Mouse (Mus musculus) heart, postnatal 0 days (tissue): ENCODE measurements around the gene Rbms3. TPM values are rescaled to one million over a fixed set of nuclear protein-coding genes. Genes with fewer than 3 reads are reported as not detected.

Source experiments
- ATAC-seq: fragments of 200-750 bp; cut with Nextera tagmentation; 2 replicates; pipeline ENCODE4 v1.8.0; 2017; ENCODE audit warnings: low read depth, moderate number of reproducible peaks, moderate library complexity; ENCODE audit not compliant: insufficient read depth
- DNase-seq: peaks from one replicate; pipeline ENCODE4 v3.0.0-alpha.2; 2016; ENCODE audit warnings: low spot score
- H3K27ac ChIP-seq: fragments of 300-500 bp; sonication (generic); 2 replicates; pipeline ENCODE4 v1.5.1; 2014; ENCODE audit warnings: low read depth, mild to moderate bottlenecking
- H3K27me3 ChIP-seq: fragments of 300-500 bp; sonication (generic); 2 replicates; pipeline ENCODE4 v1.6.1; 2014; ENCODE audit warnings: low read length, mixed read lengths; ENCODE audit not compliant: control insufficient read depth, insufficient read depth
- H3K36me3 ChIP-seq: fragments of 300-500 bp; sonication (generic); replicated peaks from 2 replicates; pipeline ENCODE4 v1.6.1; 2014; ENCODE audit warnings: low read length, mixed read lengths; ENCODE audit not compliant: control insufficient read depth, insufficient read depth
- H3K4me1 ChIP-seq: fragments of 300-500 bp; sonication (generic); 2 replicates; pipeline ENCODE4 v1.6.1; 2014; ENCODE audit warnings: antibody characterized with exemption; ENCODE audit not compliant: control insufficient read depth, insufficient read depth
- H3K4me2 ChIP-seq: fragments of 300-500 bp; sonication (generic); 2 replicates; pipeline ENCODE4 v1.6.1; 2014; ENCODE audit warnings: low read depth, mild to moderate bottlenecking, low read length, moderate library complexity
- H3K4me3 ChIP-seq: fragments of 300-500 bp; sonication (generic); 2 replicates; pipeline ENCODE4 v1.5.1; 2014; ENCODE audit warnings: low read depth, low read length
- H3K9ac ChIP-seq: fragments of 300-500 bp; sonication (generic); replicated peaks from 2 replicates; pipeline ENCODE4 v1.6.1; 2014; ENCODE audit warnings: low read depth, low read length, mixed read lengths
- H3K9me3 ChIP-seq: fragments of 300-500 bp; sonication (generic); replicated peaks from 2 replicates; pipeline ENCODE4 v1.6.1; 2016; ENCODE audit warnings: low read length; ENCODE audit not compliant: control insufficient read depth
- CTCF ChIP-seq: IDR thresholded peaks from 2 replicates; pipeline ENCODE4 v1.5.1; 2016; ENCODE audit warnings: antibody characterized with exemption, control low read depth, low read depth
- EP300 ChIP-seq: IDR thresholded peaks from 2 replicates; pipeline ENCODE4 v1.6.1; 2016; ENCODE audit warnings: antibody characterized with exemption, low read depth
- WGBS: fragments of 180-500 bp; shearing (Covaris S2); extraction: QIAGEN DNeasy Blood & Tissue Kit; methylation state at CpG from one replicate; pipeline ENCODE4 v1.1.7; 2014; 5-methylcytosine and 5-hydroxymethylcytosine counted together
- polyA plus RNA-seq: library from polyadenylated mRNA; unstranded; fragments of >200 nt; fragmentation: Nextera tagmentation; extraction: Ambion mirVana; gene quantifications from 2 replicates; pipeline ENCODE4 v1.2.1, GENCODE M21; 2015
- total RNA-seq: library from RNA; depleted of rRNA; stranded (reverse); fragments of >200 nt; gene quantifications from 2 replicates; pipeline ENCODE4 v1.2.3, GENCODE M21; 2014; ENCODE audit warnings: low replicate concordance

Gene Rbms3
- total and polyA plus RNA-seq, 2 experiments from 2014 or later, result 18.2 to 75.3 TPM

DNA sequence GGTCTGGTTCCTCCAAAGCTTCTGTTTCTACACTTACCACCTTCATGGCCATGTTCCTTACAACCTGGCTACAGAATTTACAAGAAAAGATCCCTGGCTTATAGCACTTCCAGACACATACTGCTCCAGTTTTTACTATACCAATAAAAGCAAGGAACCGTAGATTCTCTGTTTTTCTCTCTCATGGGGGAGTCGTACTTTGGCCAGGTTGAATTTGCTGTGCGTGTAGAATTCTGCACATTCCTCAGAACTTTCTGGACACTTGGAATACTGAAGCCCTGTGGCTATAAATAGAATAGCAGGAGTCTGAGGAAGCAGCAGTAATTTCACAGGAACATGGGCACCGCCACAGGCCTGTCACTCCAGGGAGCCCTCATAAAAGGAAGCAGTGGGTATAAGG lies 766.1 kb downstream of the Rbms3 start:
- Histone ChIP-seq H3K27ac (peak overlapping the region; percentile 38), H3K4me1 (peaks cover 8% of the 10 kb centered on the region; the same call in 1 of the 2 replicates), H3K27me3 (no peaks in the 10 kb centered on the region), H3K4me3 (no peak overlapping the region), H3K36me3 (no peaks in the 10 kb centered on the region), H3K9me3 (no peaks in the 10 kb centered on the region), H3K4me2 (no peak overlapping the region), H3K9ac (no peak overlapping the region)
- TF ChIP-seq EP300 (no peak), CTCF (no peak)
- WGBS, result 18% methylated on average over 4 of the region's 4 CpGs
- peak; percentile 64 for DNase-seq
- ATAC-seq, result no peak

GRCm38 (mm10) chr9:116862341-116862740 lies 767.4 kb downstream of the Rbms3 start:
- 94% methylated on average over 3 of the region's 3 CpGs for WGBS
- ATAC-seq, result no peak
- H3K27me3 ChIP-seq, result no peaks in the 10 kb centered on the region
- no peak overlapping the region for H3K4me2 ChIP-seq
- H3K4me3 ChIP-seq, result no peak overlapping the region
- no peak overlapping the region for H3K9ac ChIP-seq
- TF ChIP-seq CTCF (no peak), EP300 (no peak)
- no peak overlapping the region for H3K27ac ChIP-seq
- H3K4me1 ChIP-seq, result peaks cover 8% of the 10 kb centered on the region; the same call in 1 of the 2 replicates
- H3K9me3 ChIP-seq, result no peaks in the 10 kb centered on the region
- H3K36me3 ChIP-seq, result no peaks in the 10 kb centered on the region
- DNase-seq, result no peak

DNA sequence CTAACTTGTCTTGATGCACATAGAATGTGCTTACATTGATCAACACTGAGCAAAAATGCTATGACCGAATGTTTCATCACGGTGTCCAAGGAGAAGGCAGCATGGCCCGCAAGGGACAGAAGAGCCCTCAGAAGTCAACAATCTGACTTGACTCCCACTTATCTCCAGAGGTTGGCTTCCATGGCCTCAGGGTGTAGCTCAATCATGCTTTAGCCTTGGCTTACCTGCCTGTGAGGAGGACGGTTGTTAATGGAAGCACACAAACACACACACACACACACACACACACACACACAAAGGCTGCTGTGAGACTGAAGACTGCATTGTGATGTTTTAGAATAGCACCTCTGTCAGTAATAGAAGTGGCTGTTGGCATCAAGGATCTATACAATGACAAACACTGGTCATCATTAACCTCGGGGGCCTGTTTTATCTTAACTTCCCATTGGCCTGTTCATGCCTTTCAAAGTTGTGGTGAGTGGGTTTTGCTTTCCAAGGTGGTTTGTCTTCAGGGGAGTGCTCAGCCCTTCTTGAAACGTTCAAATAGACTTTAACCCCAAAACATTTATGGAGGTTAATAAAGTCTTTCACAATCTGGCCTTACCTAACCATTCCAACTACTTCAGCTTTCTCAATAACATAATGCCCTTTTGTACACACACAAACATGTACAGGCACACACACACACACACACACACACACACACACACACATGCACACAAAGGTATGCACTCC lies 771.7 kb downstream of the Rbms3 start:
- H3K4me1 ChIP-seq, result no peaks in the 10 kb centered on the region
- no peak overlapping the region for H3K9ac ChIP-seq
- no peak overlapping the region for H3K27ac ChIP-seq
- TF ChIP-seq CTCF (no peak), EP300 (no peak)
- H3K4me2 ChIP-seq, result no peak overlapping the region
- no peaks in the 10 kb centered on the region for H3K9me3 ChIP-seq
- no peaks in the 10 kb centered on the region for H3K27me3 ChIP-seq
- DNase-seq, result no peak
- H3K4me3 ChIP-seq, result no peak overlapping the region
- no peaks in the 10 kb centered on the region for H3K36me3 ChIP-seq
- no peak for ATAC-seq
- WGBS, result 86% methylated on average over 6 of the region's 6 CpGs

DNA sequence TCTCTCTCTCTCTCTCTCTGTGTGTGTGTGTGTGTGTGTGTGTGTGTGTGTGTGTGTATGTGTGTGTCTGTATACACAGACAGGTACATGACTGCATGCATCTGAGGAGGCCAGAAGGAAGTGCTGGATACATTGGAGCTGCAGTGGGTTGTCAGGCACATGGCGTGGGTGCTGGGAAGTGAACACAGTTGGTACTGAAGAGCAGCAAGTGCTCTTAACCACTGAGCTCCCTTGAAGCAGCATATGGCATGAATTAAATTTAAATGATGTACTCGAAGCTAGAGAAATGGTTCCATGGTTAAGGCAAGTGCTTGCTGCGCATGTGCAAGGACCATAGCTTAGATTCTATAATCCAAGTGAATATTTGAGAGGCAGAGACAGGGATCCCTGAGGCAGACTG lies 772.6 kb downstream of the Rbms3 start:
- TF ChIP-seq CTCF (no peak), EP300 (no peak)
- Histone ChIP-seq H3K27me3 (no peaks in the 10 kb centered on the region), H3K9me3 (no peaks in the 10 kb centered on the region), H3K9ac (no peak overlapping the region), H3K36me3 (no peaks in the 10 kb centered on the region), H3K27ac (no peak overlapping the region), H3K4me2 (no peak overlapping the region), H3K4me1 (no peaks in the 10 kb centered on the region), H3K4me3 (no peak overlapping the region)
- ATAC-seq, result no peak; the same call in 1 of the 2 replicates
- DNase-seq, result no peak
- 89% methylated on average over 3 of the region's 3 CpGs for WGBS

DNA sequence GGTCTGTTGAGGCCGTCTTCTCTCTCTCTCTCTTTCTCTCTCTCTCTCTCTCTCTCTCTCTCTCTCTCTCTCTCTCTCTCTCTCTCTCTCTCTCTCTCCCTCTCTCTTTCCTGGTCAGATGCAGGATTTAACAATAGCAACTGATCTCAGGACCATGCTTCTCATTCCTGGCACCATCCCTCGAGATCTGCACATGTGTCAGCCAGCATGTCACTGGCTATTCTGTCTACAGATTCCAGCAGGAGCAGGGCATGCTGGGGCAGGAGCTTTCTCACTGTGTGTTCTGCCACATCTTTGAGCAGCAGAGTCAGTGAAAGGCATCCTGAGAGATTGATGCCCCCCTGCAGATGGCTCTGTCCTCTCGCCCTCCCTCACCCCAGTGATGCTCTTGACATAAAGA lies 774.0 kb downstream of the Rbms3 start:
- no peaks in the 10 kb centered on the region for H3K4me1 ChIP-seq
- H3K27ac ChIP-seq, result no peak overlapping the region
- no peak overlapping the region for H3K4me2 ChIP-seq
- ATAC-seq (peak; percentile 92), DNase-seq (peak; percentile 66)
- TF ChIP-seq EP300, result no peak
- H3K9me3 ChIP-seq, result no peaks in the 10 kb centered on the region
- H3K9ac ChIP-seq, result no peak overlapping the region
- no peaks in the 10 kb centered on the region for H3K27me3 ChIP-seq
- 42% methylated on average over 3 of the region's 3 CpGs for WGBS
- H3K36me3 ChIP-seq, result no peaks in the 10 kb centered on the region
- no peak overlapping the region for H3K4me3 ChIP-seq

DNA sequence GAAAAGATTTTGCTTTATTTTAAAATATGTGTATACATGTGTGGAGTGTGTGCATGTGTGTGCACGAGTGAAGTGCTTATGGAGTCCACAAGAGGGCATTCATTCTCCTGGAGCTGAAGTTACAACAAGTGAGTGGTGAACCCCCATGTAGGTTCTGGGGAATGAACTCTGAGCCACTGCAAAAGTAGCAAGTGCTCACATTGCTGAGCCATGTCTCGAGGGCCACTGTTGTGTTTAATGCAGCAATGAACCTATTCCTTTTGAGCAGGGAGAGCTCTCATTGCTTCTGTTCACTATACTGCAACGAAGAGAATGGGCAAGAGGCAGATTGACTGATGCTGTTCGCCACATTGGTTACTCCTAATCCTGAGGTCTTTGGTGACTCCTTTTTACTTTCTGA lies 780.8 kb downstream of the Rbms3 start:
- 87% methylated on average over 4 of the region's 4 CpGs for WGBS
- TF ChIP-seq CTCF (no peak), EP300 (no peak)
- Histone ChIP-seq H3K27ac (no peak overlapping the region), H3K4me1 (peaks cover 3% of the 10 kb centered on the region; the same call in 1 of the 2 replicates), H3K4me2 (no peak overlapping the region), H3K27me3 (no peaks in the 10 kb centered on the region), H3K36me3 (no peaks in the 10 kb centered on the region), H3K9me3 (no peaks in the 10 kb centered on the region), H3K4me3 (no peak overlapping the region), H3K9ac (no peak overlapping the region)
- ATAC-seq (no peak), DNase-seq (no peak)
